Mouse (Mus musculus) liver, adult 2 months (tissue): ENCODE results near the gene Crispld2.

Experiments used
- CTCF ChIP-seq: fragments of 200-500 bp; IDR thresholded peaks from 2 replicates; pipeline ENCODE4 v1.5.1; 2011; ENCODE audit warnings: low read depth, low read length, control low read depth
- POLR2A ChIP-seq: fragments of 200-500 bp; IDR thresholded peaks from 2 replicates; pipeline ENCODE4 v1.6.1; 2011; ENCODE audit warnings: low read length, control low read depth; ENCODE audit not compliant: insufficient read depth; ENCODE audit errors: extremely low read depth

GRCm38 (mm10) chr8:120015916-120016315 lies 23.7 kb downstream of the Crispld2 start:
- TF ChIP-seq CTCF: no peak
- TF ChIP-seq POLR2A: no peak
